Mouse (Mus musculus) left cerebral cortex, postnatal 4 days (tissue): ENCODE data around the gene Pithd1. TPM values are rescaled to one million over a fixed set of nuclear protein-coding genes. Genes with fewer than 3 reads are reported as not detected.

Experiments used
- DNase-seq: peaks from one replicate; pipeline ENCODE4 v3.0.0-alpha.2; 2022
- intact Hi-C: fragments of 180-260 bp; cut with DNase I; formaldehyde crosslinking; loops from one replicate; pipeline ENCODE4 v1.15.1; 2025
- total RNA-seq, 2 experiments: library from RNA; stranded (reverse); gene quantifications; 2 replicates each; pipeline ENCODE4 v1.2.3; 2021

Gene Pithd1
- total RNA-seq, 2 experiments from 2014 or later = 31.0 to 38.1 TPM

DNA sequence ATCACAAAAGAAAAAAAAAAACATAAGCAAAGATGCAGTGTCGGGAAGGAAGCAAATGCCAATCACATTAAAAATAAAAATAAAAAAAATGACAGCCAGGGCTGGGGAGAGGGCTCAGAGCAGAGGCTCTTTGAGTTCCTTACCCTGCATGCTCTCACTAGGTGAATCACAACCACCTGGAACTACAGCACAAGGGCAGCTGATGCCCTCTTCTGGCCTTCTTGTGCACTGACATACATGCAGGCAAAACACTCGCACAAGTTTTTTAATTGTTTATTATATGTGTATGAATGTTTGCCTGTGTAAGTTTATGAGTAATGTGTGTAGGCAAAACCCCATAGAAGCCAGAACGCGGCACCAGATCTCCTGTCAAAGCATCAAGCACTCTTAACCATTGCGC lies 55.2 kb downstream of the Pithd1 start:
- DNase-seq = no peak
- intact Hi-C loops = no loop called here

- no peak for DNase-seq
- intact Hi-C loops = no loop called here
Measured at GRCm38 (mm10) chr4:135930239-135930638, 56.8 kb downstream of the Pithd1 start.

- no peak for DNase-seq
- intact Hi-C loops = no loop called here
Measured at GRCm38 (mm10) chr4:135929828-135930227, 57.2 kb downstream of the Pithd1 start.

DNA sequence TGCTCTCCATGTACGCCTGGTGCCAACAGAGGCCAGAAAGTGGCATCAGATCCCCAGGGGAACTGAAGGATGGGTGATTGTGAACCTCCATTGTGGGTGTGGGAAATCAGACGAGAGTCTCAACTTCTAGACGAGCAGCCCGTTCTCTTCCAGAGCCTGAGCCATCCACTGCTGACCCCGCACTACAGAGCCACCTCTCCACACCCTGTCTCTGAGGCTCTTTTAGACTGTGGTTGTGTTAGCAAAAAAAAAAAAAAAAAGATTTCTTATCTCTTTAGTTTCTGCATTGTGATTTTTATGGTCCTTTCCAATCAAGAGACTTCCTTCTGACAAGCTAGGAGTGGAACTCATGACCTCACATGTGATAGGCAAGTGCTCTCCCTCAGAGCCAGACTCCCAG lies 57.7 kb downstream of the Pithd1 start:
- DNase-seq = no peak
- intact Hi-C loops = no loop called here

DNA sequence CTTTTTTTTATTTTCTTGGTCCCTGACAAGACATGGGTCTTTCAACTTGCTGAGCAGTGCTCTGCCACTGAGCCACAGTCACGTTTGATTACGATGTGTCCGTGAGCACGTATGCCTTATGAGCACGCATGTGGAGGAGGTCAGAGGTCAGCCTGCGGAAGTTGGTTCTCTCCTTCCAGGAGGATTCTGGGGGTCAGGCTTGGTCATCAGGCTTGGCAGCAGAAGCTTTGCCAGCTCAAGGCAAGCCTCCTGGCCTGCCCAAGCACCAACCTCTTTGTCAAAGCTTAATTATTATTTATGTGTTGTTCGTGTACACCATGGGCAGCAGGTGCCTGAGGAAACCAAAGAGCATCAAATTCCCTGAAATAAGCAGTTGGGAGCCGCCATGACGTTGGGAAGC lies 58.7 kb downstream of the Pithd1 start:
- no peak for DNase-seq
- intact Hi-C loops = no loop called here

DNA sequence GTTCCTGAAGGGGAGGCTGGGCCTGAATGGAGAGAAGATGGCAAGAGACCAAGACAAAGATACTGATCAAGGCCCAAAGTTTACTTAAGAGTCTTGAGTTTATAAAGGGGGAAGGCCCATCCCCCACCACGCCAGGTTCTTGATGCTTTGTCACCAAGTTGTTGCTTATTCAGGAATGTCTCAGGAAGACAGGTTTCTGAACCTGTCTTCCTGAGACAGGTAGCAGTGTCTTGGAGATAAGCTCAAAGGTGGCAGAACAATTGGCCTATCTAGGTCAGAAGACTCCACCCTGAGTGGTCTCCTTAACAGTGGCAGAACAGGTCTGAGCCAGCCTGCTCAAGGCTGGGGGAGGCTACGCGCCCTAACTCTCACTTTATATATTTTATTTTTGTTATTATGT lies 60.2 kb downstream of the Pithd1 start:
- intact Hi-C loops = no loop called here
- DNase-seq = no peak

DNA sequence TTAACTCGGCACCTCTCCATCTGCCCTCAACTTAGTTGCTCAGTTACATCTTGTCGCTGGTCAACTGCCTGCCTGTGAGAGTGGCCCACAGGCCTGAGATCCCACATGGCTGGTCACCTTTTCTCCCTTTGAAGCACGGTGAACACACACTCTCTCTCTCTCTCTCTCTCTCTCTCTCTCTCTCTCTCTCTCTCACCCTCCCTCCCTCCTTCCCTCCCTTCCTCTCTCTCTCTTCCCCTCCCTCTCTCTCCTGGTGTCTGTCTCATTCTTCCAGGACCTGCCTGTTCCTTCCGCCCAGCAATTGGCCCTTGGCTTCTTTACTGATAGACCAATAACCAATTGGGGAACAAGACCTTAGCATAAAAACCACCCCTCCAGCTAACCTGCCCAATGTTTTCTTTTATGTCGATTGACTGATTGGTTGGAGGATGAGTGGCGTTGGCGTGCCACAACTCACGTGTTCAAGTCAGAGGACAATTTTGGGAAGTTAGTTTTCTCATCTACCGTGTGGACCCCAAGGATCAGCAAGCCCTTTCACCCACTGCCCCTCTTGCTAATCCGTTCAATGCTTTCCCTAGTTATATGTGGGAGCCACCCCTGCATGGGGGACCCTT lies 60.8 kb downstream of the Pithd1 start:
- no peak for DNase-seq
- intact Hi-C loops = no loop called here

Other genes starting within 250 kb of the Pithd1 start
- under 1 TPM; 0.81 to 0.86 TPM for gene Myom3, start 227.5 kb downstream of the Pithd1 start, total RNA-seq
- 100 to 1,000 TPM; 103 to 120 TPM for gene Srsf10, start 131.5 kb downstream of the Pithd1 start, total RNA-seq
- 10 to 100 TPM; 41.1 to 45.2 TPM for gene Pnrc2, start 113.4 kb downstream of the Pithd1 start, total RNA-seq
- gene Cnr2, start 91.9 kb downstream of the Pithd1 start, total RNA-seq = under 1 TPM; 0.12 to 0.16 TPM
- 10 to 100 TPM; 44.2 to 46.8 TPM for gene Fuca1, start 66.5 kb downstream of the Pithd1 start, total RNA-seq
- gene Hmgcl, start 40.8 kb downstream of the Pithd1 start, total RNA-seq = 10 to 100 TPM; 30.2 to 33.9 TPM
- gene Gale, start 23.5 kb downstream of the Pithd1 start, total RNA-seq = 10 to 100 TPM; 30.9 to 35.8 TPM
- gene Lypla2, start 14.6 kb downstream of the Pithd1 start, total RNA-seq = 100 to 1,000 TPM; 110 to 122 TPM
- gene Eloa, start 34.5 kb upstream of the Pithd1 start, total RNA-seq = 10 to 100 TPM; 34.9 to 36.1 TPM
- gene Rpl11, start 66.2 kb upstream of the Pithd1 start, total RNA-seq = 100 to 1,000 TPM; 347 to 361 TPM
- gene Id3, start 156.2 kb upstream of the Pithd1 start, total RNA-seq = 10 to 100 TPM; 50.9 to 52.7 TPM
- gene E2f2, start 185.1 kb upstream of the Pithd1 start, total RNA-seq = 1 to 10 TPM; 1.4 to 1.5 TPM
- 1 to 10 TPM; 4.2 to 4.9 TPM for gene Asap3, start 219.1 kb upstream of the Pithd1 start, total RNA-seq